In genomic region chr4:132119566-132119965, GRCm38 (mm10) we compare ENCODE assay signal across 29 mouse cellular contexts. TPM values are rescaled to one million over a fixed set of nuclear protein-coding genes. Genes with fewer than 3 reads are reported as not detected.
DNase-seq lines count a peak whose midpoint lies in the region; ATAC-seq and TF ChIP-seq lines count a peak whose summit lies in the region.
"Had no signal": no experiment of that assay in that cellular context is flagged by ENCODE, and none has a peak within 500 bp of the region (broad histone marks: within the 10 kb centered on the region; RNA-seq: fewer than 3 reads in every experiment).

No protein-coding gene starts in this region.

- H3K27me3 ChIP-seq in kidney, embryonic 15.5 days, result no peaks in the 10 kb centered on the region
- no peaks in the 10 kb centered on the region for H3K27me3 ChIP-seq in midbrain, embryonic 11.5 days (ENCODE audit: control insufficient read depth, insufficient read depth, low read length)
- H3K27me3 ChIP-seq in midbrain, embryonic 14.5 days (ENCODE audit: control insufficient read depth, insufficient read depth, low read length), result no peaks in the 10 kb centered on the region
- 0 out of 2 replicates have a peak, but pooled peaks cover 3% of the 10 kb centered on the region for H3K27me3 ChIP-seq in embryonic facial prominence, embryonic 15.5 days
- no peaks in the 10 kb centered on the region for H3K27me3 ChIP-seq in forebrain, embryonic 16.5 days (replicated peaks; ENCODE audit: control insufficient read depth, insufficient read depth, low read length)
- H3K27me3 ChIP-seq: lung, embryonic 15.5 days; midbrain, embryonic 15.5 days; neural tube, embryonic 12.5 days; Patski had no signal

- H3K4me3 ChIP-seq in kidney, embryonic 15.5 days (replicated peaks), result no peak overlapping the region
- H3K4me3 ChIP-seq in midbrain, embryonic 11.5 days (ENCODE audit: low read depth, low read length), result no peak overlapping the region
- no peak overlapping the region for H3K4me3 ChIP-seq in midbrain, embryonic 14.5 days (replicated peaks; ENCODE audit: low read depth, low read length)
- H3K4me3 ChIP-seq in embryonic facial prominence, embryonic 15.5 days (replicated peaks), result no peak overlapping the region
- H3K4me3 ChIP-seq in olfactory bulb, adult 2 months (ENCODE audit: insufficient read depth, low read depth, low read length), result no peak overlapping the region
- H3K4me3 ChIP-seq in forebrain, embryonic 16.5 days (replicated peaks; ENCODE audit: low read length), result no peak overlapping the region
- H3K4me3 ChIP-seq: liver, embryonic 15.5 days; lung, embryonic 15.5 days; megakaryocyte, embryonic 14.5 days; midbrain, embryonic 15.5 days; neural tube, embryonic 12.5 days had no signal

- ATAC-seq in kidney, embryonic 15.5 days (replicated peaks; ENCODE audit: low FRiP score), result no peak
- no peak for ATAC-seq in midbrain, embryonic 11.5 days (ENCODE audit: low FRiP score)
- no peak for ATAC-seq in midbrain, embryonic 14.5 days (ENCODE audit: low FRiP score, low TSS enrichment)
- ATAC-seq in embryonic facial prominence, embryonic 15.5 days (ENCODE audit: insufficient number of reproducible peaks, low FRiP score, low TSS enrichment, low read depth), result no peak
- ATAC-seq in forebrain, embryonic 16.5 days, result no peak
- ATAC-seq: forebrain, postnatal 0 days; midbrain, embryonic 15.5 days; Patski had no signal

- H3K4me2 ChIP-seq in kidney, embryonic 15.5 days, result peak overlapping the region; percentile 15; the same call in 1 of the 2 replicates
- no peak overlapping the region for H3K4me2 ChIP-seq in midbrain, embryonic 11.5 days
- no peak overlapping the region for H3K4me2 ChIP-seq in midbrain, embryonic 14.5 days (ENCODE audit: low read length)
- 0 out of 2 replicates have a peak overlapping the region, but pooled peaks have one; percentile 2 for H3K4me2 ChIP-seq in embryonic facial prominence, embryonic 15.5 days (replicated peaks)
- H3K4me2 ChIP-seq in forebrain, embryonic 16.5 days (ENCODE audit: low read length), result no peak overlapping the region
- H3K4me2 ChIP-seq: heart, embryonic 11.5 days; liver, embryonic 15.5 days; lung, embryonic 15.5 days; midbrain, embryonic 15.5 days; neural tube, embryonic 12.5 days had no signal

- TF ChIP-seq POLR2A in olfactory bulb, adult 2 months (IDR thresholded peaks at IDR 0.05; ENCODE audit: insufficient read depth, low read depth, low read length), result no peak

- peaks cover 5% of the 10 kb centered on the region; the same call in 1 of the 2 replicates for H3K4me1 ChIP-seq in kidney, embryonic 15.5 days
- H3K4me1 ChIP-seq in midbrain, embryonic 11.5 days (ENCODE audit: control insufficient read depth, insufficient read depth, low read length), result no peaks in the 10 kb centered on the region
- no peaks in the 10 kb centered on the region for H3K4me1 ChIP-seq in midbrain, embryonic 14.5 days (ENCODE audit: control insufficient read depth, insufficient read depth, low read length)
- H3K4me1 ChIP-seq in embryonic facial prominence, embryonic 15.5 days, result peaks cover 8% of the 10 kb centered on the region; the same call in 1 of the 2 replicates
- H3K4me1 ChIP-seq in olfactory bulb, adult 2 months (ENCODE audit: control insufficient read depth, insufficient read depth, low read length), result peaks cover 26% of the 10 kb centered on the region
- no peaks in the 10 kb centered on the region for H3K4me1 ChIP-seq in forebrain, embryonic 16.5 days (replicated peaks; ENCODE audit: control insufficient read depth, insufficient read depth, low read length)
- H3K4me1 ChIP-seq: liver, embryonic 15.5 days; lung, embryonic 15.5 days; megakaryocyte, embryonic 14.5 days; midbrain, embryonic 15.5 days; neural tube, embryonic 12.5 days had no signal

- DNase-seq in kidney, adult 18-20 months, result no peak
- DNase-seq in midbrain, embryonic 11.5 days (ENCODE audit: low spot score, missing footprints), result peak; percentile 59
- DNase-seq in midbrain, embryonic 14.5 days, result no peak
- DNase-seq: adrenal gland, adult 2 months; B cell, adult 2 months; cerebellum, adult 18-20 months; cerebellum, postnatal 14 days; forebrain, postnatal 0 days; heart, postnatal 14 days; kidney, adult 11 months; kidney, postnatal 36 days; liver; lung, postnatal 36 days; retina, postnatal 1 day; thymus, adult 2 months; thymus, postnatal 4 days had no signal

- no peak for TF ChIP-seq CTCF in olfactory bulb, adult 2 months (IDR thresholded peaks at IDR 0.05; ENCODE audit: insufficient read depth, low read depth, low read length)

- no peak overlapping the region for H3K9ac ChIP-seq in kidney, embryonic 15.5 days
- H3K9ac ChIP-seq in midbrain, embryonic 11.5 days (ENCODE audit: low read length), result no peak overlapping the region
- H3K9ac ChIP-seq in midbrain, embryonic 14.5 days (replicated peaks; ENCODE audit: low read length), result no peak overlapping the region
- no peak overlapping the region for H3K9ac ChIP-seq in embryonic facial prominence, embryonic 15.5 days
- H3K9ac ChIP-seq in forebrain, embryonic 16.5 days (replicated peaks; ENCODE audit: low read depth, low read length), result no peak overlapping the region
- H3K9ac ChIP-seq: forebrain, postnatal 0 days; liver, embryonic 15.5 days; lung, embryonic 15.5 days; midbrain, embryonic 15.5 days; neural tube, embryonic 12.5 days had no signal

- H3K36me3 ChIP-seq in kidney, embryonic 15.5 days, result no peaks in the 10 kb centered on the region
- H3K36me3 ChIP-seq in midbrain, embryonic 11.5 days (ENCODE audit: control insufficient read depth, insufficient read depth, low read length), result no peaks in the 10 kb centered on the region
- H3K36me3 ChIP-seq in midbrain, embryonic 14.5 days (ENCODE audit: control insufficient read depth, insufficient read depth, low read length), result no peaks in the 10 kb centered on the region
- H3K36me3 ChIP-seq in embryonic facial prominence, embryonic 15.5 days, result no peaks in the 10 kb centered on the region
- H3K36me3 ChIP-seq in forebrain, embryonic 16.5 days (ENCODE audit: control insufficient read depth, insufficient read depth), result no peaks in the 10 kb centered on the region
- H3K36me3 ChIP-seq: G1E; liver, embryonic 15.5 days; lung, embryonic 15.5 days; midbrain, embryonic 15.5 days; neural tube, embryonic 12.5 days had no signal

- no peak overlapping the region for H3K27ac ChIP-seq in kidney, embryonic 15.5 days
- H3K27ac ChIP-seq in midbrain, embryonic 11.5 days (ENCODE audit: low read depth, low read length), result no peak overlapping the region
- no peak overlapping the region for H3K27ac ChIP-seq in midbrain, embryonic 14.5 days (replicated peaks; ENCODE audit: low read depth, low read length)
- no peak overlapping the region for H3K27ac ChIP-seq in embryonic facial prominence, embryonic 15.5 days (replicated peaks)
- peak overlapping the region; percentile 97 for H3K27ac ChIP-seq in olfactory bulb, adult 2 months (ENCODE audit: insufficient read depth, low read depth, low read length)
- H3K27ac ChIP-seq in forebrain, embryonic 16.5 days (ENCODE audit: low read length), result no peak overlapping the region
- H3K27ac ChIP-seq: liver, embryonic 15.5 days; lung, embryonic 15.5 days; midbrain, embryonic 15.5 days; neural tube, embryonic 12.5 days had no signal

- 33% methylated on average over 9 of the region's 9 CpGs for WGBS in kidney, embryonic 15.5 days
- 81% methylated on average over 9 of the region's 9 CpGs for WGBS in midbrain, embryonic 11.5 days
- WGBS in midbrain, embryonic 14.5 days, result 66% methylated on average over 9 of the region's 9 CpGs
- WGBS in embryonic facial prominence, embryonic 15.5 days, result 42% methylated on average over 9 of the region's 9 CpGs
- 12% methylated on average over 9 of the region's 9 CpGs for WGBS in olfactory bulb, adult 2 months
- WGBS in forebrain, embryonic 16.5 days, result 66% methylated on average over 9 of the region's 9 CpGs

- no peaks in the 10 kb centered on the region for H3K9me3 ChIP-seq in kidney, embryonic 15.5 days (replicated peaks)
- H3K9me3 ChIP-seq in midbrain, embryonic 11.5 days (ENCODE audit: control insufficient read depth, low read length), result no peaks in the 10 kb centered on the region
- H3K9me3 ChIP-seq in midbrain, embryonic 14.5 days (ENCODE audit: control insufficient read depth, low read length), result no peaks in the 10 kb centered on the region
- H3K9me3 ChIP-seq in embryonic facial prominence, embryonic 15.5 days (replicated peaks), result no peaks in the 10 kb centered on the region
- H3K9me3 ChIP-seq in forebrain, embryonic 16.5 days (ENCODE audit: control insufficient read depth, low read length), result no peaks in the 10 kb centered on the region; the same call in 1 of the 2 replicates
- H3K9me3 ChIP-seq: G1E; liver, embryonic 15.5 days; lung, embryonic 15.5 days; megakaryocyte, embryonic 14.5 days; midbrain, embryonic 15.5 days; neural tube, embryonic 12.5 days had no signal

RNA-seq across cellular contexts. Expression of gene Oprd1, which starts 24.7 kb away (rescaled TPM):
- 0.23 and 0.41 TPM in 2 replicates for polyA plus RNA-seq in kidney, embryonic 15.5 days (2015; fragmentation: Nextera tagmentation; extraction: Ambion mirVana)
- 0.04 and 0.08 TPM in 2 replicates for polyA plus RNA-seq in midbrain, embryonic 11.5 days (2014; fragmentation: Nextera tagmentation; extraction: Ambion mirVana)
- polyA plus RNA-seq in midbrain, embryonic 14.5 days (2014; fragmentation: Nextera tagmentation; extraction: Ambion mirVana), result 0.08 and 0.15 TPM in 2 replicates
- 0.33 and 0.54 TPM in 2 replicates for polyA plus RNA-seq in embryonic facial prominence, embryonic 15.5 days (2015; fragmentation: Nextera tagmentation; extraction: Ambion mirVana)
- polyA plus RNA-seq in olfactory bulb, adult 2 months (2012; ENCODE audit: insufficient read depth, insufficient read length, low replicate concordance, missing spikeins), result not detected in 2 replicates
- polyA plus RNA-seq in forebrain, embryonic 16.5 days (2015; fragmentation: Nextera tagmentation; extraction: Ambion mirVana), result 0.30 TPM in 1 of 2 replicates, not detected in the other
- polyA plus RNA-seq: G1E; hindbrain, embryonic 11.5 days; liver, embryonic 15.5 days; Patski had no signal

RNA-seq across cellular contexts. Expression of gene Epb41, which starts 44.4 kb away (rescaled TPM):
- 65.1 and 67.1 TPM in 2 replicates for polyA plus RNA-seq in kidney, embryonic 15.5 days (2015; fragmentation: Nextera tagmentation; extraction: Ambion mirVana)
- 210 and 230 TPM in 2 replicates for polyA plus RNA-seq in midbrain, embryonic 11.5 days (2014; fragmentation: Nextera tagmentation; extraction: Ambion mirVana)
- polyA plus RNA-seq in midbrain, embryonic 14.5 days (2014; fragmentation: Nextera tagmentation; extraction: Ambion mirVana), result 88.3 and 116 TPM in 2 replicates
- 58.0 and 58.2 TPM in 2 replicates for polyA plus RNA-seq in embryonic facial prominence, embryonic 15.5 days (2015; fragmentation: Nextera tagmentation; extraction: Ambion mirVana)
- 382 TPM in 1 of 2 replicates, not detected in the other for polyA plus RNA-seq in olfactory bulb, adult 2 months (2012; ENCODE audit: insufficient read depth, insufficient read length, low replicate concordance, missing spikeins)
- 74.1 and 91.8 TPM in 2 replicates for polyA plus RNA-seq in forebrain, embryonic 16.5 days (2015; fragmentation: Nextera tagmentation; extraction: Ambion mirVana)

RNA-seq across cellular contexts. Expression of gene Gm10300, which starts 45.1 kb away (rescaled TPM):
- polyA plus RNA-seq in kidney, embryonic 15.5 days (2015; fragmentation: Nextera tagmentation; extraction: Ambion mirVana), result 0.09 TPM in 2 replicates
- polyA plus RNA-seq in midbrain, embryonic 11.5 days (2014; fragmentation: Nextera tagmentation; extraction: Ambion mirVana), result 0.07 TPM in 1 of 2 replicates, not detected in the other
- polyA plus RNA-seq in midbrain, embryonic 14.5 days (2014; fragmentation: Nextera tagmentation; extraction: Ambion mirVana), result not detected in 2 replicates
- 0.09 and 0.13 TPM in 2 replicates for polyA plus RNA-seq in embryonic facial prominence, embryonic 15.5 days (2015; fragmentation: Nextera tagmentation; extraction: Ambion mirVana)
- polyA plus RNA-seq in olfactory bulb, adult 2 months (2012; ENCODE audit: insufficient read depth, insufficient read length, low replicate concordance, missing spikeins), result not detected in 2 replicates
- not detected in 2 replicates for polyA plus RNA-seq in forebrain, embryonic 16.5 days (2015; fragmentation: Nextera tagmentation; extraction: Ambion mirVana)
- polyA plus RNA-seq: forebrain, postnatal 0 days; midbrain, embryonic 15.5 days; neural tube, embryonic 12.5 days had no signal

Comparison
In these comparisons a context has a peak if more than half of its experiments do, and no peak if none do; other contexts are left out.
1. H3K4me2 ChIP-seq: peak in kidney, embryonic 15.5 days (single experiment) and embryonic facial prominence, embryonic 15.5 days (single experiment); none in midbrain, embryonic 11.5 days (single experiment), midbrain, embryonic 14.5 days (single experiment) and forebrain, embryonic 16.5 days (single experiment).